Mouse (Mus musculus): ENCODE results near the gene Serpinc1. TPM values are rescaled to one million over a fixed set of nuclear protein-coding genes. Genes with fewer than 3 reads are reported as not detected.

The Serpinc1 gene
- polyA plus RNA-seq, 1 experiment from 2014 or later, result 2.0 TPM

GRCm38 (mm10) chr1:161036411-161036841, 58.0 kb downstream of the Serpinc1 start:
- Histone ChIP-seq H3K4me3 (peak overlapping the region; percentile 82), H3K9ac (peak overlapping the region; percentile 79), H3K9me3 (replicated peaks) (no peaks in the 10 kb centered on the region), H3K27ac (peak overlapping the region; percentile 95), H3K4me1 (replicated peaks) (peaks cover 28% of the 10 kb centered on the region), H3K36me3 (peaks cover 41% of the 10 kb centered on the region), H3K4me2 (peak overlapping the region; percentile 87), H3K27me3 (no peaks in the 10 kb centered on the region)
- 2% methylated on average over 5 of the region's 5 CpGs for WGBS
- no peak for ATAC-seq (replicated peaks; ENCODE audit: insufficient number of reproducible peaks, insufficient read depth, low FRiP score, low read depth)

DNA sequence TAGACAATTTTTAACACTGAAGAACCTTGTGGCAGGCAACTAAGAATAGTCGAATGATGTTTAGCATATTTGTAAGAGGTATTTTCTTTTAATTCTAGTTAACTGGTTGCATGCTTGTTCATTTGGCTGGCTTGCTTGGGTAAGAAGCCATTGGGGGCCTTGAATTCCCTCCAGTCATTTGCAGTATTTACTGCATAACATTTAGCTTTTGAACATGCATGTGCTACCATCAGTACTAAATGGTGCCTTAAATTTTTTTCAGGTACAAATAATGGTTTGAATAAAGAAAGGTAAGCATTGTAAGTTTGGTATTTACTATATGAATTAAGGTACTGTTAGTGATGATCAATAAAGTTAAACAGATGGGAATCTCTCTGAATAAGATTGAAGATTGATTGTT, 58.6 kb downstream of the Serpinc1 start:
- Histone ChIP-seq H3K4me2 (peak overlapping the region; percentile 87), H3K4me1 (replicated peaks) (peaks cover 28% of the 10 kb centered on the region), H3K9ac (peak overlapping the region; percentile 79), H3K27me3 (no peaks in the 10 kb centered on the region), H3K36me3 (peaks cover 38% of the 10 kb centered on the region), H3K9me3 (replicated peaks) (no peaks in the 10 kb centered on the region), H3K27ac (peak overlapping the region; percentile 95; the same call in 1 of the 2 replicates), H3K4me3 (peak overlapping the region; percentile 82)
- 9% methylated on average over 1 of the region's 1 CpGs for WGBS
- no peak for ATAC-seq (replicated peaks; ENCODE audit: insufficient number of reproducible peaks, insufficient read depth, low FRiP score, low read depth)

- Histone ChIP-seq H3K4me3 (peak overlapping the region; percentile 30), H3K4me1 (replicated peaks) (peaks cover 28% of the 10 kb centered on the region), H3K27ac (0 out of 2 replicates have a peak overlapping the region, but pooled peaks have one; percentile 24), H3K4me2 (peak overlapping the region; percentile 53), H3K27me3 (no peaks in the 10 kb centered on the region), H3K9me3 (replicated peaks) (no peaks in the 10 kb centered on the region), H3K9ac (peak overlapping the region; percentile 33; the same call in 1 of the 2 replicates), H3K36me3 (peaks cover 32% of the 10 kb centered on the region)
- no peak for ATAC-seq (replicated peaks; ENCODE audit: insufficient number of reproducible peaks, insufficient read depth, low FRiP score, low read depth)
- 30% methylated on average over 3 of the region's 3 CpGs for WGBS
Observed at GRCm38 (mm10) chr1:161037599-161037998, 59.2 kb downstream of the Serpinc1 start.

GRCm38 (mm10) chr1:161038004-161038403, 59.6 kb downstream of the Serpinc1 start:
- Histone ChIP-seq H3K4me1 (replicated peaks) (peaks cover 28% of the 10 kb centered on the region), H3K27me3 (no peaks in the 10 kb centered on the region), H3K4me2 (peak overlapping the region; percentile 53), H3K9ac (no peak overlapping the region), H3K4me3 (no peak overlapping the region), H3K27ac (0 out of 2 replicates have a peak overlapping the region, but pooled peaks have one; percentile 24), H3K36me3 (peaks cover 32% of the 10 kb centered on the region), H3K9me3 (replicated peaks) (no peaks in the 10 kb centered on the region)
- WGBS, result 47% methylated on average over 3 of the region's 3 CpGs
- no peak for ATAC-seq (replicated peaks; ENCODE audit: insufficient number of reproducible peaks, insufficient read depth, low FRiP score, low read depth)

- peaks cover 37% of the 10 kb centered on the region for H3K36me3 ChIP-seq
- H3K9ac ChIP-seq, result no peak overlapping the region
- H3K4me1 ChIP-seq (replicated peaks), result peaks cover 19% of the 10 kb centered on the region
- H3K27me3 ChIP-seq, result no peaks in the 10 kb centered on the region
- WGBS, result 22% methylated on average over 3 of the region's 3 CpGs
- ATAC-seq (replicated peaks; ENCODE audit: insufficient number of reproducible peaks, insufficient read depth, low FRiP score, low read depth), result no peak
- H3K27ac ChIP-seq, result peak overlapping the region; percentile 40
- H3K4me2 ChIP-seq, result no peak overlapping the region
- H3K4me3 ChIP-seq, result no peak overlapping the region
- H3K9me3 ChIP-seq (replicated peaks), result no peaks in the 10 kb centered on the region
Observed at GRCm38 (mm10) chr1:161038968-161039721, 60.8 kb downstream of the Serpinc1 start.

GRCm38 (mm10) chr1:161039741-161040425, 61.5 kb downstream of the Serpinc1 start:
- Histone ChIP-seq H3K4me1 (replicated peaks) (peaks cover 19% of the 10 kb centered on the region), H3K9me3 (replicated peaks) (no peaks in the 10 kb centered on the region), H3K4me3 (no peak overlapping the region), H3K4me2 (no peak overlapping the region), H3K27me3 (no peaks in the 10 kb centered on the region), H3K36me3 (peaks cover 41% of the 10 kb centered on the region), H3K9ac (no peak overlapping the region), H3K27ac (peak overlapping the region; percentile 40)
- 23% methylated on average over 3 of the region's 3 CpGs for WGBS
- no peak for ATAC-seq (replicated peaks; ENCODE audit: insufficient number of reproducible peaks, insufficient read depth, low FRiP score, low read depth)

GRCm38 (mm10) chr1:161040426-161040770, 62.0 kb downstream of the Serpinc1 start:
- no peaks in the 10 kb centered on the region for H3K9me3 ChIP-seq (replicated peaks)
- H3K27me3 ChIP-seq, result no peaks in the 10 kb centered on the region
- no peak overlapping the region for H3K4me3 ChIP-seq
- no peak for ATAC-seq (replicated peaks; ENCODE audit: insufficient number of reproducible peaks, insufficient read depth, low FRiP score, low read depth)
- H3K4me2 ChIP-seq, result no peak overlapping the region
- no peak overlapping the region for H3K9ac ChIP-seq
- WGBS, result 68% methylated on average over 1 of the region's 1 CpGs
- H3K4me1 ChIP-seq (replicated peaks), result peaks cover 19% of the 10 kb centered on the region
- H3K27ac ChIP-seq, result peak overlapping the region; percentile 40
- H3K36me3 ChIP-seq, result peaks cover 46% of the 10 kb centered on the region

DNA sequence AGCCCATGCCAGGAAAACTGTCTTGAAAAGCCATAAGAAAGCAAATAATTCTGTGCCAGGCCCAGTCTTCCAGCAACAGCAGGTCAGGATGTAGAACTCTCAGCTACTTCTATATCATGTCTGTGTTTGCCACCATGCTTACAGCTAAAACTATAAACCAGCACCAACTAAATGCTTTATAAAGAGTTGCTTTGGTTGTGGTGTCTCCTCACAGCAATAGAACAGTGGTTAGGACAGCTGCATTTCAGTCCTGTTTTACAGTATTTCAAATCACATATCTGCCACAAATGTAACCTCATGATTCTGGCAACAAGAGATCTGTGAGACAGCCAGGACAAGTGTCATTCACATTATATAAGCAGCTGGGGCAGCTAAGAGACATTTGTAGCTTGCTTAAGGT, 62.5 kb downstream of the Serpinc1 start:
- no peak overlapping the region for H3K4me2 ChIP-seq
- ATAC-seq (replicated peaks; ENCODE audit: insufficient number of reproducible peaks, insufficient read depth, low FRiP score, low read depth), result no peak
- H3K9me3 ChIP-seq (replicated peaks), result no peaks in the 10 kb centered on the region
- H3K27me3 ChIP-seq, result no peaks in the 10 kb centered on the region
- no peak overlapping the region for H3K9ac ChIP-seq
- peaks cover 51% of the 10 kb centered on the region for H3K36me3 ChIP-seq
- peaks cover 19% of the 10 kb centered on the region for H3K4me1 ChIP-seq (replicated peaks)
- no peak overlapping the region for H3K4me3 ChIP-seq
- H3K27ac ChIP-seq, result 0 out of 2 replicates have a peak overlapping the region, but pooled peaks have one; percentile 40

- Histone ChIP-seq H3K9me3 (replicated peaks) (no peaks in the 10 kb centered on the region), H3K4me3 (no peak overlapping the region), H3K27me3 (no peaks in the 10 kb centered on the region), H3K27ac (no peak overlapping the region), H3K4me2 (no peak overlapping the region), H3K4me1 (replicated peaks) (peaks cover 17% of the 10 kb centered on the region), H3K9ac (no peak overlapping the region), H3K36me3 (peaks cover 56% of the 10 kb centered on the region)
- ATAC-seq (replicated peaks; ENCODE audit: insufficient number of reproducible peaks, insufficient read depth, low FRiP score, low read depth), result no peak
- WGBS, result 84% methylated on average over 7 of the region's 7 CpGs
Observed at GRCm38 (mm10) chr1:161041261-161042020, 63.1 kb downstream of the Serpinc1 start.

GRCm38 (mm10) chr1:161046972-161047371, 68.6 kb downstream of the Serpinc1 start:
- Histone ChIP-seq H3K4me3 (no peak overlapping the region), H3K4me2 (no peak overlapping the region), H3K36me3 (peaks cover 38% of the 10 kb centered on the region), H3K9me3 (replicated peaks) (no peaks in the 10 kb centered on the region), H3K9ac (no peak overlapping the region), H3K27ac (peak overlapping the region; percentile 42; the same call in 1 of the 2 replicates), H3K27me3 (no peaks in the 10 kb centered on the region), H3K4me1 (replicated peaks) (no peaks in the 10 kb centered on the region)
- WGBS, result 71% methylated on average over 3 of the region's 3 CpGs
- ATAC-seq (replicated peaks; ENCODE audit: insufficient number of reproducible peaks, insufficient read depth, low FRiP score, low read depth), result 0 out of 2 replicates have a peak, but pooled peaks have one; percentile 39

Data from heart, embryonic 15.5 days (tissue).